ENCODE assay signal across 21 mouse cellular contexts in genomic region chr4:54116310-54116709, GRCm38 (mm10).
DNase-seq lines count a peak whose midpoint lies in the region; ATAC-seq and TF ChIP-seq lines count a peak whose summit lies in the region.
"Had no signal": no experiment of that assay in that cellular context is flagged by ENCODE, and none has a peak within 500 bp of the region (broad histone marks: within the 10 kb centered on the region; RNA-seq: fewer than 3 reads in every experiment).

No protein-coding gene starts in this region.

- H3K4me3 ChIP-seq in gastrocnemius, adult 2 months: no peak overlapping the region
- H3K4me3 ChIP-seq in lung, postnatal 0 days (ENCODE audit: low read depth, low read length): no peak overlapping the region
- no peak overlapping the region for H3K4me3 ChIP-seq in embryonic facial prominence, embryonic 15.5 days (replicated peaks)
- no peak overlapping the region for H3K4me3 ChIP-seq in hindbrain, embryonic 14.5 days (replicated peaks; ENCODE audit: low read length)
- H3K4me3 ChIP-seq: forebrain, embryonic 15.5 days; heart, embryonic 10.5 days; hindbrain, embryonic 13.5 days had no signal

- H3K4me2 ChIP-seq in lung, postnatal 0 days (replicated peaks; ENCODE audit: low read depth, low read length): no peak overlapping the region
- no peak overlapping the region for H3K4me2 ChIP-seq in embryonic facial prominence, embryonic 15.5 days (replicated peaks)
- H3K4me2 ChIP-seq in hindbrain, embryonic 14.5 days (replicated peaks): no peak overlapping the region
- H3K4me2 ChIP-seq: forebrain, embryonic 15.5 days; hindbrain, embryonic 13.5 days had no signal

- H3K9ac ChIP-seq in lung, postnatal 0 days (replicated peaks; ENCODE audit: low read depth): no peak overlapping the region
- no peak overlapping the region for H3K9ac ChIP-seq in embryonic facial prominence, embryonic 15.5 days
- H3K9ac ChIP-seq in hindbrain, embryonic 14.5 days: no peak overlapping the region
- H3K9ac ChIP-seq: forebrain, embryonic 15.5 days; hindbrain, embryonic 13.5 days had no signal

- H3K27ac ChIP-seq in gastrocnemius, adult 2 months: peak overlapping the region; percentile 59
- no peak overlapping the region for H3K27ac ChIP-seq in lung, postnatal 0 days (ENCODE audit: low read length)
- peak overlapping the region; percentile 67 for H3K27ac ChIP-seq in embryonic facial prominence, embryonic 15.5 days (replicated peaks)
- no peak overlapping the region for H3K27ac ChIP-seq in hindbrain, embryonic 14.5 days
- H3K27ac ChIP-seq: forebrain, embryonic 15.5 days; heart, embryonic 10.5 days; hindbrain, embryonic 13.5 days had no signal

- intact Hi-C loops in gastrocnemius, adult 2 months (cut with DNase I): no loop called here

- no peak for TF ChIP-seq CTCF in gastrocnemius, adult 2 months (IDR thresholded peaks at IDR 0.05)
- no peak for TF ChIP-seq CTCF in lung, postnatal 0 days (IDR thresholded peaks at IDR 0.05)

- H3K9me3 ChIP-seq in lung, postnatal 0 days (ENCODE audit: low read length): no peaks in the 10 kb centered on the region
- H3K9me3 ChIP-seq in embryonic facial prominence, embryonic 15.5 days (replicated peaks): no peaks in the 10 kb centered on the region
- no peaks in the 10 kb centered on the region for H3K9me3 ChIP-seq in hindbrain, embryonic 14.5 days (ENCODE audit: control insufficient read depth, low read length)
- H3K9me3 ChIP-seq: forebrain, embryonic 15.5 days; heart, embryonic 10.5 days; hindbrain, embryonic 13.5 days had no signal

- WGBS in lung, postnatal 0 days: 63% methylated on average over 2 of the region's 2 CpGs
- WGBS in embryonic facial prominence, embryonic 15.5 days: 32% methylated on average over 2 of the region's 2 CpGs
- 74% methylated on average over 2 of the region's 2 CpGs for WGBS in hindbrain, embryonic 14.5 days

- TF ChIP-seq EP300 in lung, postnatal 0 days (IDR thresholded peaks at IDR 0.05): no peak

- no peaks in the 10 kb centered on the region for H3K36me3 ChIP-seq in lung, postnatal 0 days (ENCODE audit: insufficient read depth, low read length)
- no peaks in the 10 kb centered on the region for H3K36me3 ChIP-seq in embryonic facial prominence, embryonic 15.5 days
- H3K36me3 ChIP-seq in hindbrain, embryonic 14.5 days (replicated peaks; ENCODE audit: control insufficient read depth, insufficient read depth): no peaks in the 10 kb centered on the region
- H3K36me3 ChIP-seq: forebrain, embryonic 15.5 days; G1E; heart, embryonic 10.5 days; hindbrain, embryonic 13.5 days had no signal

- ATAC-seq in lung, postnatal 0 days: no peak
- peak; percentile 76 for ATAC-seq in embryonic facial prominence, embryonic 15.5 days (ENCODE audit: insufficient number of reproducible peaks, low FRiP score, low TSS enrichment, low read depth)
- no peak for ATAC-seq in hindbrain, embryonic 14.5 days (ENCODE audit: low FRiP score)
- ATAC-seq: CD4-positive, CD25-positive, alpha-beta regulatory T cell, adult 4 months; forebrain, embryonic 15.5 days had no signal

- no peaks in the 10 kb centered on the region for H3K27me3 ChIP-seq in lung, postnatal 0 days (replicated peaks; ENCODE audit: insufficient read depth, low read length)
- no peaks in the 10 kb centered on the region for H3K27me3 ChIP-seq in embryonic facial prominence, embryonic 15.5 days
- no peaks in the 10 kb centered on the region for H3K27me3 ChIP-seq in hindbrain, embryonic 14.5 days (ENCODE audit: control insufficient read depth, insufficient read depth, low read length)
- H3K27me3 ChIP-seq: forebrain, embryonic 15.5 days; hindbrain, embryonic 13.5 days had no signal

- no peak for DNase-seq in gastrocnemius, adult 2 months
- DNase-seq in gastrocnemius, adult 18-20 months (ENCODE audit: low spot score): no peak
- peak; percentile 9 for DNase-seq in lung, postnatal 0 days (ENCODE audit: low spot score)
- DNase-seq in lung, postnatal 14 days: no peak
- peak; percentile 59 for DNase-seq in adipocyte (ENCODE audit: low spot score)
- DNase-seq in hindbrain, embryonic 14.5 days (ENCODE audit: low spot score): no peak
- DNase-seq in right cerebral cortex, adult 2 months (ENCODE audit: low spot score in 2 of 2): no peak
- DNase-seq: adrenal gland, postnatal 10 days; B cell, adult 2 months; cerebellum, adult 11 months; cerebellum, adult 8-10 months; cerebellum, postnatal 25 days; gastrocnemius, postnatal 36 days; heart, adult 11 months; heart, postnatal 14 days had no signal

- H3K4me1 ChIP-seq in lung, postnatal 0 days (ENCODE audit: insufficient read depth, low read depth, low read length): no peaks in the 10 kb centered on the region
- no peaks in the 10 kb centered on the region for H3K4me1 ChIP-seq in embryonic facial prominence, embryonic 15.5 days
- no peaks in the 10 kb centered on the region for H3K4me1 ChIP-seq in hindbrain, embryonic 14.5 days (replicated peaks; ENCODE audit: control insufficient read depth, insufficient read depth, low read length)
- H3K4me1 ChIP-seq: forebrain, embryonic 15.5 days; heart, embryonic 10.5 days had no signal

Comparison
In these comparisons a context has a peak if more than half of its experiments do, and no peak if none do; other contexts are left out.
1. DNase-seq: peak in lung, postnatal 0 days (single experiment) and adipocyte (single experiment); none in gastrocnemius, adult 2 months (single experiment), gastrocnemius, adult 18-20 months (single experiment), lung, postnatal 14 days (single experiment), hindbrain, embryonic 14.5 days (single experiment) and right cerebral cortex, adult 2 months (0 of 2).
2. H3K27ac ChIP-seq: peak in gastrocnemius, adult 2 months (single experiment) and embryonic facial prominence, embryonic 15.5 days (single experiment); none in lung, postnatal 0 days (single experiment) and hindbrain, embryonic 14.5 days (single experiment).